Mouse (Mus musculus) mouse embryonic stem cell (cell line): ENCODE data around the gene C1qa.

Experiments
- in situ Hi-C, 2 experiments: fragments of 300-500 bp; cut with MboI; formaldehyde crosslinking; loops; 1 replicate in 1 of 2; 3 replicates in 1 of 2; pipeline ENCODE4 v1.14.3; 2019 to 2020; ENCODE audit warnings: low sequenced_read_pairs in 2 of 2, low pct_unique_long_range_greater_than_20kb in 1 of 2, mixed read lengths in 1 of 2; ENCODE audit not compliant: unreplicated experiment in 1 of 2

The C1qa gene

GRCm38 (mm10) chr4:136898637-136899036 is at the start of gene C1qa:
TSS of gene C1qa (minus strand) at chr4:136898803.
- in situ Hi-C loops: loop anchor here in 1 of 2 experiments (10.0 kb wide), 1 partner anchor 176 kb away; no protein-coding TSS in a partner anchor

- in situ Hi-C loops: no loop called here
Measured at GRCm38 (mm10) chr4:136945397-136945796, 46.8 kb upstream of the C1qa start.

GRCm38 (mm10) chr4:136944558-136945350 is 46.2 kb upstream of the C1qa start:
- in situ Hi-C loops: no loop called here

GRCm38 (mm10) chr4:136943175-136943574 is 44.6 kb upstream of the C1qa start:
- in situ Hi-C loops: no loop called here

GRCm38 (mm10) chr4:136942761-136943160 is 44.2 kb upstream of the C1qa start:
- in situ Hi-C loops: no loop called here

- in situ Hi-C loops: no loop called here
Measured at GRCm38 (mm10) chr4:136937935-136938334, 39.3 kb upstream of the C1qa start.

- in situ Hi-C loops: no loop called here
Measured at GRCm38 (mm10) chr4:136937344-136937743, 38.7 kb upstream of the C1qa start.

GRCm38 (mm10) chr4:136934746-136935613 is 36.4 kb upstream of the C1qa start:
- in situ Hi-C loops: no loop called here

GRCm38 (mm10) chr4:136930474-136930873 is 31.9 kb upstream of the C1qa start:
- in situ Hi-C loops: no loop called here

- in situ Hi-C loops: no loop called here
Measured at GRCm38 (mm10) chr4:136928928-136929327, 30.3 kb upstream of the C1qa start.

- in situ Hi-C loops: no loop called here
Measured at GRCm38 (mm10) chr4:136925804-136926203, 27.2 kb upstream of the C1qa start.

GRCm38 (mm10) chr4:136924529-136924928 is 25.9 kb upstream of the C1qa start:
- in situ Hi-C loops: no loop called here

GRCm38 (mm10) chr4:136919526-136919925 is 20.9 kb upstream of the C1qa start:
- in situ Hi-C loops: no loop called here

GRCm38 (mm10) chr4:136918834-136919233 is 20.2 kb upstream of the C1qa start:
- in situ Hi-C loops: no loop called here

GRCm38 (mm10) chr4:136917165-136917524 is 18.5 kb upstream of the C1qa start:
- in situ Hi-C loops: no loop called here

GRCm38 (mm10) chr4:136916359-136917164 is 18.0 kb upstream of the C1qa start:
- in situ Hi-C loops: no loop called here

GRCm38 (mm10) chr4:136912841-136913240 is 14.2 kb upstream of the C1qa start:
- in situ Hi-C loops: no loop called here

- in situ Hi-C loops: no loop called here
Measured at GRCm38 (mm10) chr4:136911804-136912203, 13.2 kb upstream of the C1qa start.

GRCm38 (mm10) chr4:136911211-136911646 is 12.6 kb upstream of the C1qa start:
- in situ Hi-C loops: no loop called here
